Mouse (Mus musculus) MEL (cell line): Measurements from ENCODE around the gene Lrrk1. TPM values are rescaled to one million over a fixed set of nuclear protein-coding genes. Genes with fewer than 3 reads are reported as not detected.

Experiments
- DNase-seq: peaks from one replicate; pipeline ENCODE4 v3.0.0; 2011; ENCODE audit warnings: low read depth, low spot score
- H3K27ac ChIP-seq: 2 replicates; pipeline ENCODE4 v1.5.1; 2012; ENCODE audit warnings: low read depth, mild to moderate bottlenecking, control low read depth, low read length, moderate library complexity; ENCODE audit not compliant: control insufficient read depth
- H3K27me3 ChIP-seq, 2 experiments: fragments of 150-350 bp in 1 of 2; sonication (generic) in 1 of 2; 2 replicates each; pipeline ENCODE4 v1.6.1; 2012; ENCODE audit warnings: low read length in 2 of 2, mild to moderate bottlenecking in 2 of 2, improper control_type of control experiment in 1 of 2, moderate library complexity in 1 of 2; ENCODE audit not compliant: insufficient read depth in 2 of 2, control insufficient read depth in 1 of 2
- H3K36me3 ChIP-seq, 2 experiments: 2 replicates each; pipeline ENCODE4 v1.6.1; 2012 to 2014; ENCODE audit warnings: low read length in 2 of 2, improper control_type of control experiment in 1 of 2, inconsistent platforms in 1 of 2, mild to moderate bottlenecking in 1 of 2; ENCODE audit not compliant: insufficient read depth in 2 of 2, control insufficient read depth in 1 of 2
- H3K4me1 ChIP-seq, 2 experiments: fragments of 150-350 bp in 1 of 2; sonication (generic) in 1 of 2; 2 replicates each; pipeline ENCODE4 v1.6.1; 2012; ENCODE audit warnings: low read length in 2 of 2, improper control_type of control experiment in 1 of 2, mild to moderate bottlenecking in 1 of 2; ENCODE audit not compliant: insufficient read depth in 2 of 2, control insufficient read depth in 1 of 2
- H3K4me3 ChIP-seq, 2 experiments: fragments of 150-350 bp in 1 of 2; sonication (generic) in 1 of 2; 2 replicates each; pipeline ENCODE4 v1.5.1; 2012; ENCODE audit warnings: low read depth in 2 of 2, low read length in 2 of 2, mild to moderate bottlenecking in 2 of 2, moderate library complexity in 2 of 2, control low read depth in 1 of 2, improper control_type of control experiment in 1 of 2; ENCODE audit not compliant: control insufficient read depth in 1 of 2, insufficient read depth in 1 of 2
- H3K79me2 ChIP-seq: 2 replicates; pipeline ENCODE4 v1.6.1; 2012; ENCODE audit warnings: mild to moderate bottlenecking, low read length, moderate library complexity; ENCODE audit not compliant: control insufficient read depth, poor library complexity, insufficient read depth
- H3K9ac ChIP-seq: 2 replicates; pipeline ENCODE4 v1.6.1; 2012; ENCODE audit warnings: low read depth, mild to moderate bottlenecking, control low read depth, low read length, moderate library complexity; ENCODE audit not compliant: control insufficient read depth, poor library complexity, severe bottlenecking
- H3K9me3 ChIP-seq: fragments of 150-350 bp; sonication (generic); replicated peaks from 2 replicates; pipeline ENCODE4 v1.6.1; 2012; ENCODE audit warnings: mild to moderate bottlenecking, low read length, improper control_type of control experiment, moderate library complexity; ENCODE audit not compliant: insufficient read depth
- BHLHE40 ChIP-seq: IDR thresholded peaks from 2 replicates; pipeline ENCODE4 v1.6.1; 2012; ENCODE audit warnings: low read depth, mild to moderate bottlenecking, inconsistent platforms, low read length, improper control_type of control experiment, borderline replicate concordance
- CHD1 ChIP-seq: IDR thresholded peaks from 2 replicates; pipeline ENCODE4 v1.6.1; 2012; ENCODE audit warnings: low read depth, mild to moderate bottlenecking, inconsistent platforms, low read length, improper control_type of control experiment
- E2F4 ChIP-seq: IDR thresholded peaks from 2 replicates; pipeline ENCODE4 v1.6.1; 2011; ENCODE audit warnings: low read depth, low read length, improper control_type of control experiment, borderline replicate concordance
- ELF1 ChIP-seq: IDR thresholded peaks from 2 replicates; pipeline ENCODE4 v1.6.1; 2014; ENCODE audit warnings: low read depth, mild to moderate bottlenecking, inconsistent platforms, low read length, improper control_type of control experiment, moderate library complexity
- EP300 ChIP-seq, 2 experiments: IDR thresholded peaks; 2 replicates each; pipeline ENCODE4 v1.6.1; 2011; ENCODE audit warnings: improper control_type of control experiment in 2 of 2, low read length in 2 of 2, low read depth in 1 of 2, mild to moderate bottlenecking in 1 of 2
- ETS1 ChIP-seq: IDR thresholded peaks from 2 replicates; pipeline ENCODE4 v1.6.1; 2012; ENCODE audit warnings: low read depth, mild to moderate bottlenecking, inconsistent platforms, low read length, improper control_type of control experiment, moderate library complexity
- GATA1 ChIP-seq: IDR thresholded peaks from 2 replicates; pipeline ENCODE4 v1.6.1; 2011; ENCODE audit warnings: low read depth, low read length, improper control_type of control experiment
- HCFC1 ChIP-seq: IDR thresholded peaks from 2 replicates; pipeline ENCODE4 v1.6.1; 2012; ENCODE audit warnings: low read depth, mild to moderate bottlenecking, inconsistent platforms, low read length, improper control_type of control experiment, moderate library complexity
- JUND ChIP-seq: IDR thresholded peaks from 2 replicates; pipeline ENCODE4 v1.6.1; 2011; ENCODE audit warnings: low read depth, mild to moderate bottlenecking, improper control_type of control experiment, low read length
- MAFK ChIP-seq: IDR thresholded peaks from 2 replicates; pipeline ENCODE4 v1.6.1; 2011; ENCODE audit warnings: low read depth, mild to moderate bottlenecking, low read length, improper control_type of control experiment, borderline replicate concordance
- MAX ChIP-seq: IDR thresholded peaks from 2 replicates; pipeline ENCODE4 v1.6.1; 2011; ENCODE audit warnings: low read length, improper control_type of control experiment
- MEF2A ChIP-seq: IDR thresholded peaks from 2 replicates; pipeline ENCODE4 v1.6.1; 2014; ENCODE audit warnings: low read depth, mild to moderate bottlenecking, inconsistent platforms, low read length, improper control_type of control experiment; ENCODE audit not compliant: poor library complexity, insufficient replicate concordance, severe bottlenecking; ENCODE audit errors: extremely low read depth
- MYC ChIP-seq: IDR thresholded peaks from 2 replicates; pipeline ENCODE4 v1.6.1; 2011; ENCODE audit warnings: low read depth, mild to moderate bottlenecking, low read length, improper control_type of control experiment, moderate library complexity
- NELFE ChIP-seq: IDR thresholded peaks from 2 replicates; pipeline ENCODE4 v1.6.1; 2011; ENCODE audit warnings: low read depth, low read length, improper control_type of control experiment
- POLR2AphosphoS5 ChIP-seq: IDR thresholded peaks from 2 replicates; pipeline ENCODE4 v1.6.1; 2012; ENCODE audit warnings: low read depth, borderline replicate concordance, mild to moderate bottlenecking, inconsistent platforms, low read length, moderate library complexity, mixed read lengths
- RAD21 ChIP-seq: IDR thresholded peaks from 2 replicates; pipeline ENCODE4 v1.6.1; 2011; ENCODE audit warnings: mild to moderate bottlenecking, low read depth, low read length, improper control_type of control experiment
- RCOR1 ChIP-seq: IDR thresholded peaks from 2 replicates; pipeline ENCODE4 v1.6.1; 2012; ENCODE audit warnings: low read depth, mild to moderate bottlenecking, inconsistent platforms, low read length, improper control_type of control experiment
- SIN3A ChIP-seq: IDR thresholded peaks from 2 replicates; pipeline ENCODE4 v1.6.1; 2012; ENCODE audit warnings: low read length, improper control_type of control experiment, inconsistent platforms
- SMC3 ChIP-seq: IDR thresholded peaks from 2 replicates; pipeline ENCODE4 v1.6.1; 2011; ENCODE audit warnings: low read depth, low read length, improper control_type of control experiment
- TAL1 ChIP-seq: IDR thresholded peaks from 2 replicates; pipeline ENCODE4 v1.6.1; 2012; ENCODE audit warnings: mild to moderate bottlenecking, inconsistent platforms, low read length, moderate library complexity, mixed read lengths
- TBP ChIP-seq: IDR thresholded peaks from 2 replicates; pipeline ENCODE4 v1.8.0; 2011; ENCODE audit warnings: low read depth, low read length, improper control_type of control experiment
- UBTF ChIP-seq: IDR thresholded peaks from 2 replicates; pipeline ENCODE4 v1.6.1; 2012; ENCODE audit warnings: low read depth, mild to moderate bottlenecking, inconsistent platforms, low read length, improper control_type of control experiment, moderate library complexity, borderline replicate concordance; ENCODE audit not compliant: insufficient read depth
- USF1 ChIP-seq: IDR thresholded peaks from 2 replicates; pipeline ENCODE4 v1.6.1; 2014; ENCODE audit warnings: low read depth, mild to moderate bottlenecking, inconsistent platforms, low read length, improper control_type of control experiment, moderate library complexity
- USF2 ChIP-seq, 2 experiments: IDR thresholded peaks; 2 replicates each; pipeline ENCODE4 v1.6.1; 2011 to 2012; ENCODE audit warnings: improper control_type of control experiment in 2 of 2, low read length in 2 of 2, borderline replicate concordance in 1 of 2, inconsistent platforms in 1 of 2, low read depth in 1 of 2, mild to moderate bottlenecking in 1 of 2; ENCODE audit not compliant: insufficient read depth in 1 of 2
- ZC3H11A ChIP-seq: IDR thresholded peaks from 2 replicates; pipeline ENCODE4 v1.6.1; 2012; ENCODE audit warnings: low read depth, mild to moderate bottlenecking, inconsistent platforms, low read length, improper control_type of control experiment
- ZMIZ1 ChIP-seq: IDR thresholded peaks from 2 replicates; pipeline ENCODE4 v1.6.1; 2012; ENCODE audit warnings: low read depth, mild to moderate bottlenecking, inconsistent platforms, low read length, improper control_type of control experiment, moderate library complexity
- ZNF384 ChIP-seq: IDR thresholded peaks from 2 replicates; pipeline ENCODE4 v1.6.1; 2012; ENCODE audit warnings: low read depth, mild to moderate bottlenecking, inconsistent platforms, low read length, improper control_type of control experiment
- polyA plus RNA-seq, 2 experiments: library from polyadenylated mRNA; stranded (reverse) in 1 of 2; unstranded in 1 of 2; fragments of >175 nt in 1 of 2; fragments of >200 nt in 1 of 2; gene quantifications; 2 replicates each; pipeline versions ENCODE4 v1.2.1 to v1.2.4; 2012; ENCODE audit warnings: low replicate concordance in 2 of 2, low read depth in 1 of 2; ENCODE audit not compliant: insufficient read length in 2 of 2, insufficient read depth in 1 of 2, missing spikeins in 1 of 2
- total RNA-seq: library from RNA; depleted of rRNA; stranded (reverse); fragments of 300-350 nt; gene quantifications from 2 replicates; pipeline ENCODE4 v1.2.3, GENCODE M21; 2012

Lrrk1 gene
- total and polyA plus RNA-seq, 3 experiments, result 9.1 to 19.1 TPM; not detected in 1

DNA sequence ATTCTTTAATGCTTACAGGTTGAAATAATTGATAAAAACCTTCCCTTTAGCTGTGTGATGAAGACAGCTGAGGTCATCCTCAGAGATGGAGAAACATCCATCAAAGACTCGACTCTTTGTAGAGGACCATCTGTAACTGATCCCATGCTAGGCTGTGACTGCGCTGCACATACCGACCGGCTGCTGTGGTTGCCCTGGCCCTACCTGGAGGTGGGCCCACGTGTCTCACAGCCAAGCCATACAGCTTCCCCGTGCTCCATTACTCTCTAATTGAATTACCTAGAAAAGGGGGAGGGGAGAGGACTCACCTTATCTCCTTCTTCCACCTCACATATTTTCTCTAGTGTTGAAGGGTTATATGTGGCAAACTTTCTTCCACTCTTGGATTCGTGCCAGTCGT, 33.8 kb upstream of the Lrrk1 start:
- no peak for DNase-seq
- no peak for TF ChIP-seq SIN3A
- no peak for TF ChIP-seq POLR2AphosphoS5
- no peak for TF ChIP-seq RAD21
- no peak for TF ChIP-seq USF1
- no peak for TF ChIP-seq MAX
- no peak for TF ChIP-seq ZMIZ1
- no peak for TF ChIP-seq NELFE
- TF ChIP-seq E2F4, result no peak
- TF ChIP-seq UBTF, result no peak
- TF ChIP-seq TBP, result no peak
- no peak for TF ChIP-seq TAL1
- TF ChIP-seq HCFC1, result no peak
- TF ChIP-seq ZNF384, result no peak
- TF ChIP-seq ETS1, result no peak
- TF ChIP-seq RCOR1, result no peak
- TF ChIP-seq CHD1, result no peak
- TF ChIP-seq JUND, result no peak
- no peak for TF ChIP-seq ELF1
- no peaks in the 10 kb centered on the region for H3K79me2 ChIP-seq
- H3K27ac ChIP-seq, result no peak overlapping the region
- no peaks in the 10 kb centered on the region for H3K9me3 ChIP-seq
- no peaks in the 10 kb centered on the region for H3K4me1 ChIP-seq
- no peak overlapping the region for H3K9ac ChIP-seq
- H3K4me3 ChIP-seq, result no peak overlapping the region
- H3K27me3 ChIP-seq, result peaks cover 0 to 2% of the 10 kb centered on the region in 2 experiments; a peak in 3 of 4 replicates
- no peaks in the 10 kb centered on the region for H3K36me3 ChIP-seq

- DNase-seq, result no peak
- H3K36me3 ChIP-seq, result no peaks in the 10 kb centered on the region
- no peak for TF ChIP-seq TAL1
- no peak for TF ChIP-seq SMC3
- TF ChIP-seq JUND, result no peak
- TF ChIP-seq EP300 (IDR thresholded peaks at IDR 0.05; ENCODE audit: low read depth in 1 of 2, low read length in 2 of 2), result no peak
- TF ChIP-seq GATA1, result no peak
- no peak for TF ChIP-seq BHLHE40
- no peak for TF ChIP-seq ELF1
- TF ChIP-seq RCOR1, result no peak
- no peak for TF ChIP-seq MEF2A
- TF ChIP-seq ZC3H11A, result no peak
- no peak for TF ChIP-seq RAD21
- TF ChIP-seq MAFK, result no peak
- TF ChIP-seq MYC, result no peak
- no peak for TF ChIP-seq E2F4
- TF ChIP-seq POLR2AphosphoS5, result no peak
- TF ChIP-seq USF2 (IDR thresholded peaks at IDR 0.05; ENCODE audit: borderline replicate concordance in 1 of 2, insufficient read depth in 1 of 2, low read depth in 1 of 2, low read length in 2 of 2), result no peak
- H3K27ac ChIP-seq, result no peak overlapping the region
- no peaks in the 10 kb centered on the region for H3K79me2 ChIP-seq
- H3K9me3 ChIP-seq, result no peaks in the 10 kb centered on the region
- peaks cover 0 to 2% of the 10 kb centered on the region in 2 experiments; a peak in 3 of 4 replicates for H3K27me3 ChIP-seq
- no peak overlapping the region for H3K9ac ChIP-seq
- H3K4me1 ChIP-seq, result no peaks in the 10 kb centered on the region
- no peak overlapping the region for H3K4me3 ChIP-seq
Measured at GRCm38 (mm10) chr7:66418981-66419380, 30.8 kb upstream of the Lrrk1 start.
